Mouse (Mus musculus): ENCODE data around the gene Kcnf1.

Kcnf1 gene

GRCm38 (mm10) chr12:17176757-17177092, at the start of gene Kcnf1:
Gene Kcnf1 (minus strand): TSS chr12:17176888.
- DNase-seq (ENCODE audit: low read depth) = no peak

DNA sequence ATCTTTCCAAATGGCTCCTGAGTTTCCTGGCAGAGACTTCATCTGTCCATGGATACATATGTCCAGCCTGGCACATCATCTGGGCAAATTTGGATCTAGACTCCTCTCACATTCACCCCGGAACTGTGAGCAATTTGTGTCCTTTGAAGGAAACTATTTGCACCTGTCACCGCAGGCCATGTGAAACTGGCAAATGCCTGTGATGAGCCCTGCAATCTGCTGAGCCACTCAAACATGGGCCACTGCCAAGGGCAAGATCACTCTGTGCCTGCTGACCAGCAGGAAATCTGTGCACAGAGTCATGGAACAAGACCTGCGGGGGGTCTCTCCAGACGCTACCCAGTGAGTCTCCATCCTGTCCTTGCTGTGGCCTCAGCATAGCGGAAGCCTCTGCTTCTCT, 48.3 kb upstream of the Kcnf1 start:
- DNase-seq (ENCODE audit: low read depth) = no peak

DNA sequence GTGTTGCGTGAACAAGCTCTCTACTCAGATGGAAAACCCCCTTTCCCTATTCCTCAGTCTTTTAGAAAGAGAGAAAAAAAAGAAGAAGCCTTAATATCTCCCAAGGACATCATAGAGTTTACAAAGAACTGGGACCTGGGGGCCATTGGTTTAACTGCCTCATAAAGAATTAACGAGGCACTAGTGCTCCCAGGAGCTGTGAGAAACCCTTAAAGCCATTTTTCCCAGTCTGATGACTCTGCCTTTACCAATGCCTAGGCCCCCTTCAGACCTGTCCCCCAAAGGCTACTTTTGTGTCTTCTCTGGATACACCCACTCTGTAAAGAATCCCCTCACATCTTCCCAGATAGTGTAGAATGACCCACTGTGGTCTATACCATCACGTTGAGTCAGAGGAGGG, 46.4 kb upstream of the Kcnf1 start:
- DNase-seq (ENCODE audit: low read depth) = no peak

- DNase-seq (ENCODE audit: low read depth) = no peak
These were observed 45.3 kb upstream of the Kcnf1 start for GRCm38 (mm10) chr12:17221891-17222428.

GRCm38 (mm10) chr12:17220631-17221030, 43.9 kb upstream of the Kcnf1 start:
- DNase-seq (ENCODE audit: low read depth) = peak; percentile 89

DNA sequence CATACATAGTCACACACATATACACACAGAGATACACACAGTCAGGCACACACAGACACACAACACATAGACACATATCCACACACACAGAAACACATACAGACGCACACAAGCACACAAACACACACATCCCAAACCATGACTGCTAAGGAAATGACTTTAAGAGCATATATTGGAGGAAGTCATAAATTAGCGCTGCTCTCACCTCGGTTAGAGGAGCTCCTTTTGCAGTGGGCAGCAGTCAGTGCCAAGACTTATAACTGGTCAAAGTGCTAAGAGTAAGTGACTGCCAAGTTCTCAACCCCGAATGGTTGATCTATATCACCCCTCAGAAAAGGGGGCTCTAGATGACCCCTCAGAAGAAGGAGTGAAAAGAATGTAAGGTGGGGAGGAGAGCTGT, 42.4 kb upstream of the Kcnf1 start:
- no peak for DNase-seq (ENCODE audit: low read depth)

DNA sequence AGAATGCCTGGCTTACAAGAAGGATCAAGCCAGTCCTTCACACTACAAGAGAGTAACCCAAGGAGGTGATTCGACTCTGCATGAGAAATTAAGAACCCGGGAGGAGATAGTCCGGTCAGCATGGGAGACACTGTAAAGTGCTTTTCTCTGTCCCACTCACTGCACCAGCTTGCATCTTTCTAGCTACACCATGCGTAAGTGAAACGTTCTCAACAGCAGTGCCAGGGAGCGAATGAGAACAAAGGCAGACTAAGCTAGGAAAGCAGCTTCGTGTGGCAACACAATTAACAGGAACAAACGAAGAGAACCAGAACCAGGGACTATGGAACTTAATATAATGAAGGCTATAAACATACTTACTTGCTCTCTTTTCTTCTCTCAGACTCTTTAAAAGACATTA, 41.7 kb upstream of the Kcnf1 start:
- no peak for DNase-seq (ENCODE audit: low read depth)

DNA sequence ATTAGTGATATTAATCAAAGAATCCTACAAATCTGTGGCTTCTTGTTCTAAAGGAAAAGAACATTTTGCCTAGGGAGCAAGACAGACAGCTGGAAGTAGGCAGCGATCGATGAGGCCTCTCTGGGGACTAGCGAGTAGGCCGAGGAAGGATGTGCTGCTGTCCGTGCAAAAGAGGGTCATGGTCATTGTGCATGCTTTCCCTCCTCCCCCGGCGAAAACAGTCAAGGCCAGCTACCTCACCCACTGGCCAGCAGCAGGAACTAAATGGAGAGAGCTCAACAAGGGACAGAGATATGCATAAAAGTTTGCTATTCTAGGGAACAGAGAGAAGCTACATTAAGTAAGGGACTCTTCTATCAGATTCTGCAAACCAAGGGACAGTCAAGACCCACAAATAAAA, 39.1 kb upstream of the Kcnf1 start:
- DNase-seq (ENCODE audit: low read depth) = no peak

- DNase-seq (ENCODE audit: low read depth) = no peak
These were observed 26.0 kb upstream of the Kcnf1 start for GRCm38 (mm10) chr12:17202492-17203322.

- no peak for DNase-seq (ENCODE audit: low read depth)
These were observed 21.9 kb upstream of the Kcnf1 start for GRCm38 (mm10) chr12:17198621-17199020.

- DNase-seq (ENCODE audit: low read depth) = peak; percentile 14
These were observed 17.5 kb upstream of the Kcnf1 start for GRCm38 (mm10) chr12:17194140-17194539.

DNA sequence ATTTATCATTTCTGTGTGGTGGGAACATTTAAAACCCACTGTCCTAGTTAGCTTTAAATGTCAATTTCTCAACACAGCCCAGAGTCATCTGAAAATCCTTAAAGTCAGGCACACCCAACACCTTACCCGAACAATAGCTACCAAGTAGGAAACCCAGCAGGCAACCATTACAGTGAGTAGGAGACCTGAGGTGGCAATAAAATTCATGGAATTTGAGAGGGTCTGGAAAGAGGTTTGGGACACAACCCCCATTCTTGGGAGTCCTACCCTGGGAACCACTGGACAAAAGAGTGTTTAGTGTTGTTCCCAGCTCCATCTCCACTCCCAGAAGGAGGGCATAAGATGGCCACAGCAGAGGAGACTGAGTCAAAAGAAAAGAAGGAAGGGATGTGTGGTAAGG, 16.6 kb upstream of the Kcnf1 start:
- DNase-seq (ENCODE audit: low read depth) = no peak

DNA sequence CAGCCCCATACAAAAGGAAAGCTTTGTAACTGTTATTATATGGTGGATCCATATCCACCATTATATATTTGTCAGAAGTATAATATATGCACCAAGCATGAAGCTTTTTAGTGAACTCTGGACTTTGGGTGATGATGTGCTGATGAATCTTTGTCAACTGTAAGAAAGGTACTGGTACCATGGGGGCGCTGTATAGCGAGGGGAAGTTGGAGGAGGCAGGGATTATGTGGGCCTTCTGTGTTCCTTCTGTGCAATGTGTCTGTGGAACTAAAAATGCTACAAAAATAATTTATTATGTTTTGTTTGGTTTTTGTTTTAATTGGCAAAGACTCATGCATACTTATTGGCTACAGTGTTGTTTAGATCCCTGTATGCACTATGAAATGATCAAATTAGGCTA, 16.2 kb upstream of the Kcnf1 start:
- DNase-seq (ENCODE audit: low read depth) = no peak

DNA sequence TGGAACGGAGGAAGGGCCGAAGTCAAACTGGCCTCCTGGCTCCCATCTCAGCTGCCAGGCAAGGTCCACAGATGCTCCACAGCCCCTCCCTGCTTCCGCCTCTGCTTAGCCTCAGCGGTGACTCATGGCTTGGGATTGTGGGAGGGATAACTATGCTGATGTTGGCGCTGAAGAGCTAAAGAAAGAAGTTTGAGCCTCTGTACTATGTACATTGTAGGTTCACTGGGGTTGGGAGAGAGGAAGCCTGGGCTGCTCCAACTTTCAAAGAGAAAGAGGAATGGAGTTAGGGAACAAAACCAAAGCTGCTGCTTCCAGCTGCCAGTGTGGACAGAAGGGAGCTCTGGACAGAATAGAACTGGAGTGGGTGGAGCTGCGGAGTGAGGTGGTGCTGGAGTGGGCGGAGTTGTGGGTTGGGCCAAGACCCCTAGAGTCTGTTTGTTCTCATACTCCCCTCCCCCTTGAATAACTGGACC, 7.7 kb upstream of the Kcnf1 start:
- peak; percentile 77 for DNase-seq (ENCODE audit: low read depth)

- no peak for DNase-seq (ENCODE audit: low read depth)
These were observed 7.1 kb upstream of the Kcnf1 start for GRCm38 (mm10) chr12:17183788-17184187.

GRCm38 (mm10) chr12:17176041-17176756, 489 bp downstream of the Kcnf1 start:
- DNase-seq (ENCODE audit: low read depth) = no peak

DNA sequence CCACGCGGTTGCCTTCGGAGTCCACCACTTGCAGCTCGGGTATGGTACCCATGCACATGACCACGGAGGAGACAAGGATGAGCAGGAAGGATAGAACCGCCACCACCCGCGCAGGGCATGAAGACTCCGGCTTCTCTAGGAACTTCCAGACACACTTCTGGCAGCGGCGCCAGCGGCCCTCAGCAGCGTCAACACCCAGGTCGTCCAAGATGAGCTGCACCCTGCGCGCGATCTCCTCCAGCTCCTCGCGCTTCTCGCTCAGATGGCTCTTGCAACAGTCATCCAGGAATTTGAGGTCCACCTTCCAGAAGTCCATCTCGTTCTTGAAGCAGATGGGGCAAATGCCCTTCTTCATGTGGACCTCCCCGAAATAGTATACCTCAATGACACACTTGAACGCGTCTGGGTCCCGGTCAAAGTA, 1.1 kb downstream of the Kcnf1 start:
- no peak for DNase-seq (ENCODE audit: low read depth)

DNA sequence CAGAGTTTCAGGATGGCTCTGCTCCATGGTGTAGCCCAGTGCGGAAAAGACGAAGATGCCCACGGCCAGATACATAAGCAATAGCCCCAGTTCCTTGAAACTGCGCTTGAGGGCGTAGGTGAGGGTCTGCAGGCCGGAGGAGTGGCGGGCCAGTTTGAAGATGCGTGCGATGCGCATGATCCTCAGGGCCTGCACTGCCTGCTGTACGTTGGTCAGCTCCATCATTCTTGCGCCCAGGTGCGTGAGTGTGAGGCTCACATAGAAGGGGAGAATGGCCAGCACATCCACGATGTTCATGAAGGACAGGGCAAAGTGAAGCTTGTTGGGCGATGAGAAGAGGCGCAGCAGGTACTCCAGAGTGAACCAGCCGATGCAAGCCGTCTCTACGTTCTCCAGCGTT, 1.6 kb downstream of the Kcnf1 start:
- DNase-seq (ENCODE audit: low read depth) = no peak

DNA sequence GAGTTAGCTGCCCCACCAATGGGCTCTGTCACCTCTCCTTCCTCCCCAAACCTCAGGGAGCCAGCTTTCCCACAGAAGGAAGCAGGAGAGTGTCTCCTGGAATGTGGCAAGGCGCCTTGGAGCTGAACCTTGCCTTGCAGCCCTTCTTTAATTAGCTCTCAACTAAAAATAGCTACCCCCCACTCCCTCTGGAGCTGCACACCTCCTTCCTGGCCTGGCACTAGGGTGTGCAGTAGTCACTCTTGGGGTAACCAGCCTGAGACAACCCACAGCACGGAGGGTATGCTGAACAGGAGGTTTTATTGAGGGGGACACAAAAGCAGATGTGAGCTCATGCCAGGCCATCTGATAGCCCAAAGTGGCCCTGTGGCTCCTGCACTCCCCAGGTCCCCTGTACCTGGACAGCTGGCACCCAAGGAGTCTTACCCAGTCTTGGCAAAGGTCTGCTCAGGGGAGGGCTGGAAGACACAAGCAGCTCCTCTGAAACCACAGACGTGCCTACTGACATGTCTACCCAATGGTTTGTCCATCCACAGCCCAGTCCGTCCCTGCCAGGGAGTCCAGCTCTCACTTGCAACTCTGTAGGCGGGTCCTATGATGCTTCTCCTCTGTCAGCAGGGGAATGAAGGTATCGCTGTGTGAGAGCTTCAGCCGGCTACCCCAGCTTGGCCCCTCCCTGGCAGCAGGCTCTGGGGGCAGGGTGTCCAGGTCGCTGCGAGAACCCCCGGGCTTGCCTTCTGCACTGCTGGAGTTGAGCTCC, 2.4 kb downstream of the Kcnf1 start:
- DNase-seq (ENCODE audit: low read depth) = no peak

DNA sequence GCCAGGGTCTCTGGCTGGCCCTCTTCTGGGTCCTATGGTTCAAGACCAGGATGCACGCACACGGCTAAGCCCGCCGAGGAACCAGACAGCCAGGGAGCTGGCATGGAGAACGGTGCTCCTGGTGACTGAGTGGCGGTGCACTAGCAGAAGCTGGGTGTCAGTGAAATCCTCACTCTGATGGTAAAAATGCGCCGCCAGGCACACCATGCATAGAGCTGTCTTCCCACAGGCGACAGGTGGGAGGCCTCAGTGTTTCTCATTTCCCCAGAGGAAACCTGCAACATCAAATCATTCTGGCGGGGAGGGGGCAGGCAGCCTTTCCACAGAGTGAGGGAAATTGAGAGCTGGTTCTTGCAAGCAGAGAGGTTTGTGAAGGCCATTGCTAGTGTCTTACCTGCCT, 6.3 kb downstream of the Kcnf1 start:
- no peak for DNase-seq (ENCODE audit: low read depth)

DNA sequence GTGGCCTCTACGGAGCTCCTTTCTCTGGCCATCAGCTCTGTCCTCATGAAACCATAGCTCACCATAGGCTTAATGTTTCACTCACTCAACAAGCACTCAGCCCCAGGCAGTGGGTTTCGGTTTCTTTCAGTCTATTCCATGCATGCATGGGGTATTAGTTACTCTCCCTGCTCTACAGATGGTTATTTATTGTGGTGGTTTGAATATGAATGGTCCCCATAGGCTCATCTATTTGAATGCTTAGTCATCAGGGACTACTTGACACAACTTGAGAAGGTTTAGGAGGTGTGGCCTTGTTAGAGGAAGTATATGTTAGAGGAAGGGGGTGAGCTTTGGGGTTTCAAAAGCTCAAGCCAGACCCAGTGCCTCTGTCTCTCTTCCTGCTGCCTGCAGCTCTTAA, 10.6 kb downstream of the Kcnf1 start:
- DNase-seq (ENCODE audit: low read depth) = peak; percentile 8

DNA sequence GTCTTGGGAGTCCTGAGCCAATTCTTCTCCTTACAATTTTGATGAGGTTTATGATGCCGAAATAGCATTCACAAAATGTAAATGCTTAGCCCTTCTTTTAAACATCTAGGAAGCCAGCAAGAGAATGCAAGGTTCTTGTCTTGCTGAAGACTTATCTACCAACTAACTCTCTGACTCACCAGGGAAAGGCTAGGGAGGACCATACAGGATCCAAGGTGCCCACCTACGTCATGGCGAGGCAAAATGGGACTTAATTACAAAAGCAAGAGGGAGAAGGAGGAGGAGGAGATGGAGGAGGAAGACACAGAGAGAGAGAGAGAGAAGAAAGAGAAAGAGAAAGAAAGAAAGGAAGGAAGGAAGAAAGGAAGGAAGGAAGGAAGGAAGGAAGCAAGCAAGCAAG, 12.7 kb downstream of the Kcnf1 start:
- no peak for DNase-seq (ENCODE audit: low read depth)

- no peak for DNase-seq (ENCODE audit: low read depth)
These were observed 17.1 kb downstream of the Kcnf1 start for GRCm38 (mm10) chr12:17159549-17159948.

Measured in NIH3T3 (cell line).